Mouse (Mus musculus): ENCODE measurements around the gene Mtg1.

DNA sequence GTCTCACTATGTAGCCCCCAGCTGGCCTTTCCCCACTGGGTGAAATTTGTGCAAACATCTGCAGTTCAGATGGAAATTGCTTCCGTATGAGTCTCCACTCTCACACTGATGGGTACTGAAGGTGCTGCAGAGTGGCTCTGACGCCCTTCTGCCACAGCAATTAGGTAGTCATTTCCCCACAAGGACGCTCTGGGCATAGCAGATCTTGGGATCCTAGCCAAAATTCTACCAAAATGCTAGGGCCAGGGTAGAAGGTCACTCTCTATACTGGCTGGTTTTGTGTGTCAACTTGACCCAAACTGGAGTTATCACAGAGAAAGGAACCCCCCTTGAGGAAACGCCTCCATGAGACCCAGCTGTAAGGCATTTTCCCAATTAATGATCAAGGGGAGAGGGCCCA lies 33.4 kb upstream of the Mtg1 start:
- TF ChIP-seq CTCF (IDR thresholded peaks at IDR 0.05) = no peak
- no peak for TF ChIP-seq EP300 (IDR thresholded peaks at IDR 0.05)
